Mouse (Mus musculus) midbrain, postnatal 0 days (tissue): ENCODE measurements around the gene Plekhm3. TPM values are rescaled to one million over a fixed set of nuclear protein-coding genes. Genes with fewer than 3 reads are reported as not detected.

Source experiments
- ATAC-seq: fragments of 200-750 bp; cut with Nextera tagmentation; 2 replicates; pipeline ENCODE4 v1.8.0; 2017; ENCODE audit warnings: moderate number of reproducible peaks, mild to moderate bottlenecking, moderate TSS enrichment, moderate library complexity; ENCODE audit not compliant: low FRiP score
- DNase-seq: peaks from one replicate; pipeline ENCODE4 v3.0.0-alpha.2; 2015; ENCODE audit warnings: low spot score
- H3K27ac ChIP-seq: fragments of 300-500 bp; sonication (generic); 2 replicates; pipeline ENCODE4 v1.5.1; 2014; ENCODE audit warnings: low read depth, mild to moderate bottlenecking, low read length, mixed read lengths
- H3K27me3 ChIP-seq: fragments of 300-500 bp; sonication (generic); 2 replicates; pipeline ENCODE4 v1.6.1; 2014; ENCODE audit warnings: low read length, control low read depth, mixed read lengths; ENCODE audit not compliant: insufficient read depth
- H3K36me3 ChIP-seq: fragments of 300-500 bp; sonication (generic); 2 replicates; pipeline ENCODE4 v1.6.1; 2014; ENCODE audit warnings: low read length, control low read depth, mixed read lengths; ENCODE audit not compliant: insufficient read depth
- H3K4me1 ChIP-seq: fragments of 300-500 bp; sonication (generic); 2 replicates; pipeline ENCODE4 v1.6.1; 2014; ENCODE audit warnings: mild to moderate bottlenecking, control low read depth, antibody characterized with exemption, low read length, mixed read lengths; ENCODE audit not compliant: insufficient read depth
- H3K4me2 ChIP-seq: fragments of 300-500 bp; sonication (generic); 2 replicates; pipeline ENCODE4 v1.6.1; 2014; ENCODE audit warnings: low read depth, mild to moderate bottlenecking, low read length, mixed read lengths; ENCODE audit not compliant: poor library complexity, severe bottlenecking
- H3K4me3 ChIP-seq: fragments of 300-500 bp; sonication (generic); 2 replicates; pipeline ENCODE4 v1.5.1; 2014; ENCODE audit warnings: low read depth, mild to moderate bottlenecking, low read length, moderate library complexity
- H3K9ac ChIP-seq: fragments of 300-500 bp; sonication (generic); replicated peaks from 2 replicates; pipeline ENCODE4 v1.6.1; 2014; ENCODE audit warnings: mild to moderate bottlenecking, low read length, moderate library complexity, mixed read lengths; ENCODE audit not compliant: poor library complexity, severe bottlenecking
- H3K9me3 ChIP-seq: fragments of 300-500 bp; sonication (generic); 2 replicates; pipeline ENCODE4 v1.6.1; 2016; ENCODE audit warnings: low read length, control low read depth
- CTCF ChIP-seq: IDR thresholded peaks from 2 replicates; pipeline ENCODE4 v1.5.1; 2016; ENCODE audit warnings: antibody characterized with exemption, mild to moderate bottlenecking
- WGBS: fragments of 180-500 bp; shearing (Covaris S2); extraction: QIAGEN DNeasy Blood & Tissue Kit; methylation state at CpG from one replicate; pipeline ENCODE4 v1.1.7; 2014; 5-methylcytosine and 5-hydroxymethylcytosine counted together
- polyA plus RNA-seq: library from polyadenylated mRNA; unstranded; fragments of >200 nt; fragmentation: Nextera tagmentation; extraction: Ambion mirVana; gene quantifications from 2 replicates; pipeline ENCODE4 v1.2.1, GENCODE M21; 2015
- total RNA-seq: library from RNA; depleted of rRNA; stranded (reverse); fragments of >200 nt; gene quantifications from 2 replicates; pipeline ENCODE4 v1.2.3, GENCODE M21; 2014

Plekhm3 gene
- total and polyA plus RNA-seq, 2 experiments from 2014 or later: 5.9 to 14.6 TPM

- no peak overlapping the region for H3K4me2 ChIP-seq
- no peak for TF ChIP-seq CTCF
- 98% methylated on average over 3 of the region's 3 CpGs for WGBS
- H3K4me1 ChIP-seq: no peaks in the 10 kb centered on the region
- H3K27me3 ChIP-seq: no peaks in the 10 kb centered on the region
- no peak overlapping the region for H3K4me3 ChIP-seq
- H3K36me3 ChIP-seq: no peaks in the 10 kb centered on the region
- H3K27ac ChIP-seq: no peak overlapping the region
- H3K9ac ChIP-seq: no peak overlapping the region
- DNase-seq (no peak), ATAC-seq (no peak)
- H3K9me3 ChIP-seq: no peaks in the 10 kb centered on the region
Observed at GRCm38 (mm10) chr1:64950271-64950670, 6.4 kb downstream of the Plekhm3 start.

DNA sequence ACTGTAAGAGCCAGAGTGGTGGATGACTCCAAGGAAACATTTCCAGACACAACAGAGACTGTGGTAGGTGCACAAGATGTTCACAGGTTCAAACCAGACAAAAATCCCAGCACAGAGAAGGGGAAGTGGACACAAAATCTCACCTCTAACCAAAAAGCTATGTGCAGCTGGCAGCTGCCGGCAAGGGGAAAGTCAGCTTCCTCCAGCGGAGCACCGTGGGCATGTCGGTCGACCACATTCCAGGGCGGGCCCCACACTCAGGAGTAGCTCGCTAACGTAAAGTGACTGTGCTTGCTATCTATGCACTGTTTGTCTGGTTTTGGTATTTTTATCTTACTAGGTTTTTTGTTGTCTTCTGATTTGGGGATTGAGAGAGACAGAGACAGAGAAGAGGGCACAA is 7.2 kb downstream of the Plekhm3 start:
- Histone ChIP-seq H3K9me3 (no peaks in the 10 kb centered on the region), H3K4me3 (no peak overlapping the region), H3K9ac (no peak overlapping the region), H3K27me3 (no peaks in the 10 kb centered on the region), H3K27ac (no peak overlapping the region), H3K4me1 (no peaks in the 10 kb centered on the region), H3K4me2 (no peak overlapping the region), H3K36me3 (no peaks in the 10 kb centered on the region)
- DNase-seq (no peak), ATAC-seq (no peak)
- WGBS: 89% methylated on average over 8 of the region's 8 CpGs
- no peak for TF ChIP-seq CTCF

- Histone ChIP-seq H3K9me3 (no peaks in the 10 kb centered on the region), H3K4me1 (no peaks in the 10 kb centered on the region), H3K27me3 (no peaks in the 10 kb centered on the region), H3K4me3 (no peak overlapping the region), H3K36me3 (no peaks in the 10 kb centered on the region), H3K27ac (no peak overlapping the region), H3K9ac (no peak overlapping the region), H3K4me2 (no peak overlapping the region)
- ATAC-seq: no peak
- no peak for DNase-seq
- 35% methylated on average over 4 of the region's 4 CpGs for WGBS
- TF ChIP-seq CTCF: no peak
Observed at GRCm38 (mm10) chr1:64946106-64946505, 10.5 kb downstream of the Plekhm3 start.

- Histone ChIP-seq H3K36me3 (no peaks in the 10 kb centered on the region), H3K4me3 (no peak overlapping the region), H3K27me3 (no peaks in the 10 kb centered on the region), H3K4me2 (no peak overlapping the region), H3K4me1 (no peaks in the 10 kb centered on the region), H3K9me3 (no peaks in the 10 kb centered on the region), H3K27ac (no peak overlapping the region), H3K9ac (no peak overlapping the region)
- no peak for ATAC-seq
- no peak for DNase-seq
- 63% methylated on average over 9 of the region's 9 CpGs for whole genome bisulfite sequencing
- TF ChIP-seq CTCF: no peak
Observed at GRCm38 (mm10) chr1:64945214-64945785, 11.3 kb downstream of the Plekhm3 start.

- Histone ChIP-seq H3K9me3 (no peaks in the 10 kb centered on the region), H3K27ac (no peak overlapping the region), H3K27me3 (no peaks in the 10 kb centered on the region), H3K4me2 (no peak overlapping the region), H3K4me3 (no peak overlapping the region), H3K36me3 (no peaks in the 10 kb centered on the region), H3K9ac (no peak overlapping the region), H3K4me1 (no peaks in the 10 kb centered on the region)
- no peak for DNase-seq
- no peak for ATAC-seq
- TF ChIP-seq CTCF: no peak
- 84% methylated on average over 2 of the region's 2 CpGs for WGBS
Observed at GRCm38 (mm10) chr1:64944746-64945145, 11.9 kb downstream of the Plekhm3 start.

DNA sequence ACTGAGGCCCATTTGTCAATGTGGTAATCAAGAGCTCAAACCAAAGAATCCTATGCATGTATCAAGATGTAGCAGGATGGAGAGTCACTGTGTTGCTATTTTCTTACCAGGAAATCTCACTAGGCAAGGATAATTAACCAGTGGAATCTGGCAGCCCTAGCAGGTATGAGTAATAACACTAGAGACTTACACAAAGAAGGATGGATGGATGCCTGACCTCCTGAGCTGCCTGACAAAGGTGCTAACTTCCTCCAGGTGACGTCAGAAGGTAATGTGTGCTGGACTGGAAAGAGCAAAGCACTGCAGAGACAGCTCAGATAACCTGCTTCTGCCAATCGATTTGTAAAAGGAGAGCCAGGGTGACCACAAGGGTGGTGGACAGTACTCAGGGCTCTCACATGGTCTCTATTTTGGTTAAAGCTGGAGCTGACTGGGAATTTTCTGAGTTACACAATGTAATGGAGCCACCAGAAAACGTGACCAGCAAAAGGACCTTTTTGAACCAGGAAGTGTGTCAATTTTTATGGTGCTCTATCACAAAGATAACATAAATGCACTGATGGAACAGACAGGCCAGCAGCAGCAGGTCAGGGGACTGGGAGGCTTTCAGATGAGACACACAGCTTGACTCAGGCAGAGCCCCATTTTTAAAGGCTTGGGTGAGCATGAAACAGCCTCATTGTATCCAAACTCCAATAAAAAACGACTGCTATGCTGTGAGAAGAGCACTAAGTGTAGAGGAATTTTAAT is 14.4 kb downstream of the Plekhm3 start:
- no peaks in the 10 kb centered on the region for H3K4me1 ChIP-seq
- no peak overlapping the region for H3K4me2 ChIP-seq
- H3K9ac ChIP-seq: no peak overlapping the region
- ATAC-seq (no peak), DNase-seq (no peak)
- no peaks in the 10 kb centered on the region for H3K27me3 ChIP-seq
- no peaks in the 10 kb centered on the region for H3K9me3 ChIP-seq
- no peak overlapping the region for H3K4me3 ChIP-seq
- no peak overlapping the region for H3K27ac ChIP-seq
- H3K36me3 ChIP-seq: peaks cover 6% of the 10 kb centered on the region; the same call in 1 of the 2 replicates
- 62% methylated on average over 4 of the region's 4 CpGs for WGBS
- no peak for TF ChIP-seq CTCF
